Mouse (Mus musculus): ENCODE measurements around the gene Dnali1. TPM values are rescaled to one million over a fixed set of nuclear protein-coding genes. Genes with fewer than 3 reads are reported as not detected.
A peak's percentile ranks its signal among the peaks of the same experiment; 100 is the strongest.

Gene Dnali1
- polyA plus RNA-seq, 1 experiment, result 0.04 TPM

- peaks cover 37% of the 10 kb centered on the region for H3K79me2 ChIP-seq (ENCODE audit: control insufficient read depth, insufficient read depth)
- H3K4me3 ChIP-seq (ENCODE audit: insufficient read depth, poor library complexity, severe bottlenecking), result no peak overlapping the region
- TF ChIP-seq CTCF (IDR thresholded peaks at IDR 0.05; ENCODE audit: control insufficient read depth, insufficient read depth, insufficient read length), result peak; percentile 59
- no peak for TF ChIP-seq USF1 (IDR thresholded peaks at IDR 0.05; ENCODE audit: low read depth)
- TF ChIP-seq MAX (IDR thresholded peaks at IDR 0.05), result no peak
- no peak for TF ChIP-seq CEBPB (IDR thresholded peaks at IDR 0.05; ENCODE audit: low read depth)
Observed at GRCm38 (mm10) chr4:125099458-125099857, 34.0 kb upstream of the Dnali1 start.

GRCm38 (mm10) chr4:125097412-125097811, 31.9 kb upstream of the Dnali1 start:
- Histone ChIP-seq H3ac (ENCODE audit: control insufficient read depth, insufficient read length, low read depth) (no peak overlapping the region), H3K79me3 (ENCODE audit: low read depth) (peaks cover 17% of the 10 kb centered on the region), H3K27me3 (ENCODE audit: control insufficient read depth, insufficient read depth, insufficient read length) (no peaks in the 10 kb centered on the region), H3K36me3 (ENCODE audit: control insufficient read depth, insufficient read depth) (peaks cover 8% of the 10 kb centered on the region), H3K4me3 (ENCODE audit: insufficient read depth, poor library complexity, severe bottlenecking) (no peak overlapping the region), H3K79me2 (ENCODE audit: control insufficient read depth, insufficient read depth) (peaks cover 55% of the 10 kb centered on the region)
- TF ChIP-seq CTCF (IDR thresholded peaks at IDR 0.05; ENCODE audit: control insufficient read depth, insufficient read depth, insufficient read length) (no peak), MYOD1 (IDR thresholded peaks at IDR 0.05; ENCODE audit: control insufficient read depth, insufficient read length, low read depth) (peak; percentile 50)

More at GRCm38 (mm10) chr4:125099458-125099857, 34.0 kb upstream of the Dnali1 start:
- H3K36me3 ChIP-seq (ENCODE audit: control insufficient read depth, insufficient read depth), result peaks cover 10% of the 10 kb centered on the region
- no peak overlapping the region for H3ac ChIP-seq (ENCODE audit: control insufficient read depth, insufficient read length, low read depth)
- peaks cover 15% of the 10 kb centered on the region for H3K79me3 ChIP-seq (ENCODE audit: low read depth)
- no peaks in the 10 kb centered on the region for H3K27me3 ChIP-seq (ENCODE audit: control insufficient read depth, insufficient read depth, insufficient read length)

- Histone ChIP-seq H3K79me2 (ENCODE audit: control insufficient read depth, insufficient read depth) (peaks cover 49% of the 10 kb centered on the region), H3K27me3 (ENCODE audit: control insufficient read depth, insufficient read depth, insufficient read length) (no peaks in the 10 kb centered on the region), H3K4me3 (ENCODE audit: insufficient read depth, poor library complexity, severe bottlenecking) (no peak overlapping the region), H3K36me3 (ENCODE audit: control insufficient read depth, insufficient read depth) (peaks cover 13% of the 10 kb centered on the region), H3K79me3 (ENCODE audit: low read depth) (peaks cover 14% of the 10 kb centered on the region), H3ac (ENCODE audit: control insufficient read depth, insufficient read length, low read depth) (no peak overlapping the region)
- TF ChIP-seq MYOG (IDR thresholded peaks at IDR 0.05; ENCODE audit: control insufficient read depth, extremely low read depth, insufficient read length), result no peak
- TF ChIP-seq CEBPB (IDR thresholded peaks at IDR 0.05; ENCODE audit: low read depth), result no peak
- TF ChIP-seq FOSL1 (IDR thresholded peaks at IDR 0.05; ENCODE audit: insufficient read depth, low read length, poor library complexity, severe bottlenecking), result no peak
- no peak for TF ChIP-seq MYOD1 (IDR thresholded peaks at IDR 0.05; ENCODE audit: control insufficient read depth, insufficient read length, low read depth)
- no peak for TF ChIP-seq MAX (IDR thresholded peaks at IDR 0.05)
- no peak for TF ChIP-seq USF1 (IDR thresholded peaks at IDR 0.05; ENCODE audit: low read depth)
- TF ChIP-seq CTCF (IDR thresholded peaks at IDR 0.05; ENCODE audit: control insufficient read depth, insufficient read depth, insufficient read length), result no peak
Observed at GRCm38 (mm10) chr4:125096066-125096465, 30.6 kb upstream of the Dnali1 start.

GRCm38 (mm10) chr4:125093031-125093430, 27.5 kb upstream of the Dnali1 start:
- no peak for TF ChIP-seq MAX (IDR thresholded peaks at IDR 0.05)
- no peak for TF ChIP-seq FOSL1 (IDR thresholded peaks at IDR 0.05; ENCODE audit: insufficient read depth, low read length, poor library complexity, severe bottlenecking)
- no peak for TF ChIP-seq MYOD1 (IDR thresholded peaks at IDR 0.05; ENCODE audit: control insufficient read depth, insufficient read length, low read depth)
- TF ChIP-seq USF1 (IDR thresholded peaks at IDR 0.05; ENCODE audit: low read depth), result no peak
- H3K27me3 ChIP-seq (ENCODE audit: control insufficient read depth, insufficient read depth, insufficient read length), result no peaks in the 10 kb centered on the region
- peaks cover 38% of the 10 kb centered on the region for H3K79me2 ChIP-seq (ENCODE audit: control insufficient read depth, insufficient read depth)
- H3K4me3 ChIP-seq (ENCODE audit: insufficient read depth, poor library complexity, severe bottlenecking), result no peak overlapping the region
- H3K79me3 ChIP-seq (ENCODE audit: low read depth), result peaks cover 11% of the 10 kb centered on the region
- H3ac ChIP-seq (ENCODE audit: control insufficient read depth, insufficient read length, low read depth), result no peak overlapping the region
- peaks cover 38% of the 10 kb centered on the region for H3K36me3 ChIP-seq (ENCODE audit: control insufficient read depth, insufficient read depth)

GRCm38 (mm10) chr4:125085346-125085841, 19.9 kb upstream of the Dnali1 start:
- peaks cover 24% of the 10 kb centered on the region for H3K79me2 ChIP-seq (ENCODE audit: control insufficient read depth, insufficient read depth)
- H3K4me3 ChIP-seq (ENCODE audit: insufficient read depth, poor library complexity, severe bottlenecking), result peak overlapping the region; percentile 52
- peak overlapping the region; percentile 94 for H3ac ChIP-seq (ENCODE audit: control insufficient read depth, insufficient read length, low read depth)
- peaks cover 15% of the 10 kb centered on the region for H3K79me3 ChIP-seq (ENCODE audit: low read depth)
- H3K36me3 ChIP-seq (ENCODE audit: control insufficient read depth, insufficient read depth), result peaks cover 25% of the 10 kb centered on the region
- TF ChIP-seq CEBPB (IDR thresholded peaks at IDR 0.05; ENCODE audit: low read depth) (no peak), CTCF (IDR thresholded peaks at IDR 0.05; ENCODE audit: control insufficient read depth, insufficient read depth, insufficient read length) (peak; percentile 0)
- H3K27me3 ChIP-seq (ENCODE audit: control insufficient read depth, insufficient read depth, insufficient read length), result no peaks in the 10 kb centered on the region

DNA sequence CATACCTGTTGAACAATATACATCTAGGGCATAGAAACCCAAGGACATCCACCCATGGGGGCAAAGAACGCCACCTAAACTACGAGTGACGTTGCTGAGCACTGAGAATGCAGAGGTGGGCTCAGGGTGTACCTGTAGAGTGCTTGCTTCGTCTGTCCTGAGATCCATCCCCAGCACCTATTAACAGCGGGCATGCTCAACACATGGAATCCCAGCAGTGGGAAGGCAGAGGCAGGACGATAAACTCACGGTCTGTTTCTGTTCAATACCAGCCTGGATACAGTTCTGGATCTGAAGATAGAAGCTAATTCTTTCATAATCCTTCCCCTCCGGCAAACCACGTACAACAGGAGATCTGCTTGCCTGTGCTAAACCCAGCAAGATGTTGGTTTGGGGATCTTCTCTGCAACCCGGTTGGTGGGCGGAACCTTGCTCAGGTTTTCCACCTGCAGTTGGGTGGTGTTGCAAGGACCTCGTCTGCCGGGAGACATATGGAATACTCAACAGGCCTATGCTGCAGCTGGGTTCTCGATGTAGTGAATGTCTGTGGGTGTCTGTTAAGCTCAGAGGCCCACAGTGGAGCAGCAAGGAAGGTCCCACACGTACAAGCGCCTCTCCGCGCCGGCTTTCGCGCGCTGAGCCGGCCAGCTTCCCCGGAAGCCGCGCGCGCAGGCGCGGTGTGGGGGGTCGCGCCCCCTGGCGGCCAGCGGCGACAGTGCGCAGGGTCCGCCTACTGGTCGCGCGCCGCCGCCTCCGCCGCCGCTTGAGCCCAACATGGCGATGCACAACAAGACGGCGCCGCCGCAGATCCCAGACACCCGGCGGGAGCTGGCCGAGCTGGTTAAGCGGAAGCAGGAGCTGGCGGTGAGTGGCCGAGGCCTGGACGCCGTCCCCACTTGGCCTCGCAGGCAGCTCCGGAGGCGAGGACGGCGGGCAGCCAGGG, 19.2 kb upstream of the Dnali1 start, which contains the start of gene Meaf6:
TSS of gene Meaf6 (plus strand) at position 732 of the 943 bp plus-strand sequence.
- Histone ChIP-seq H3K79me3 (ENCODE audit: low read depth) (peaks cover 15% of the 10 kb centered on the region), H3K36me3 (ENCODE audit: control insufficient read depth, insufficient read depth) (peaks cover 18% of the 10 kb centered on the region), H3ac (ENCODE audit: control insufficient read depth, insufficient read length, low read depth) (peak within 1 kb of the TSS; percentile 94), H3K27me3 (ENCODE audit: control insufficient read depth, insufficient read depth, insufficient read length) (no peaks in the 10 kb centered on the region), H3K4me3 (ENCODE audit: insufficient read depth, poor library complexity, severe bottlenecking) (peak within 1 kb of the TSS; percentile 52), H3K79me2 (ENCODE audit: control insufficient read depth, insufficient read depth) (peaks cover 24% of the 10 kb centered on the region)
- TF ChIP-seq MYOG (IDR thresholded peaks at IDR 0.05; ENCODE audit: control insufficient read depth, extremely low read depth, insufficient read length) (no peak), CTCF (IDR thresholded peaks at IDR 0.05; ENCODE audit: control insufficient read depth, insufficient read depth, insufficient read length) (peak; percentile 100), MAX (IDR thresholded peaks at IDR 0.05) (peak; percentile 48), USF1 (IDR thresholded peaks at IDR 0.05; ENCODE audit: low read depth) (no peak), FOSL1 (IDR thresholded peaks at IDR 0.05; ENCODE audit: insufficient read depth, low read length, poor library complexity, severe bottlenecking) (no peak), MYOD1 (IDR thresholded peaks at IDR 0.05; ENCODE audit: control insufficient read depth, insufficient read length, low read depth) (no peak), CEBPB (IDR thresholded peaks at IDR 0.05; ENCODE audit: low read depth) (no peak)

Data from C2C12 (cell line).